Mouse (Mus musculus): ENCODE measurements around the gene Cyren. TPM values are rescaled to one million over a fixed set of nuclear protein-coding genes. Genes with fewer than 3 reads are reported as not detected.

Cyren gene
- total RNA-seq, 2 experiments from 2014 or later: 6.9 to 7.6 TPM

GRCm38 (mm10) chr6:34901911-34902444 lies 24.1 kb upstream of the Cyren start:
- no peak for DNase-seq (ENCODE audit: low spot score in 2 of 2)

- DNase-seq (ENCODE audit: low spot score in 2 of 2): no peak
These were observed 23.1 kb upstream of the Cyren start for GRCm38 (mm10) chr6:34900990-34901389.

GRCm38 (mm10) chr6:34899127-34899526 lies 21.3 kb upstream of the Cyren start:
- DNase-seq (ENCODE audit: low spot score in 2 of 2): no peak

GRCm38 (mm10) chr6:34896168-34896780 lies 18.4 kb upstream of the Cyren start:
- no peak for DNase-seq (ENCODE audit: low spot score in 2 of 2)

GRCm38 (mm10) chr6:34895569-34895968 lies 17.7 kb upstream of the Cyren start:
- no peak for DNase-seq (ENCODE audit: low spot score in 2 of 2)

GRCm38 (mm10) chr6:34889185-34889584 lies 11.3 kb upstream of the Cyren start:
- no peak for DNase-seq (ENCODE audit: low spot score in 2 of 2)

GRCm38 (mm10) chr6:34887131-34887850 lies 9.4 kb upstream of the Cyren start:
- DNase-seq (ENCODE audit: low spot score in 2 of 2): no peak

- no peak for DNase-seq (ENCODE audit: low spot score in 2 of 2)
These were observed 6.9 kb upstream of the Cyren start for GRCm38 (mm10) chr6:34884724-34885123.

- DNase-seq (ENCODE audit: low spot score in 2 of 2): no peak
These were observed 2.1 kb upstream of the Cyren start for GRCm38 (mm10) chr6:34879911-34880475.

- no peak for DNase-seq (ENCODE audit: low spot score in 2 of 2)
These were observed 1.4 kb upstream of the Cyren start for GRCm38 (mm10) chr6:34879101-34879740.

GRCm38 (mm10) chr6:34876835-34877156 lies 1.1 kb downstream of the Cyren start:
- no peak for DNase-seq (ENCODE audit: low spot score in 2 of 2)

- DNase-seq (ENCODE audit: low spot score in 2 of 2): no peak
These were observed 1.7 kb downstream of the Cyren start for GRCm38 (mm10) chr6:34875966-34876834.

- DNase-seq (ENCODE audit: low spot score in 2 of 2): no peak
These were observed 2.5 kb downstream of the Cyren start for GRCm38 (mm10) chr6:34875268-34875761.

GRCm38 (mm10) chr6:34874101-34874921 lies 3.5 kb downstream of the Cyren start:
- peak in 1 of 2 experiments; percentile 50 for DNase-seq (ENCODE audit: low spot score in 2 of 2)

- no peak for DNase-seq (ENCODE audit: low spot score in 2 of 2)
These were observed 5.0 kb downstream of the Cyren start for GRCm38 (mm10) chr6:34872871-34873270.

- DNase-seq (ENCODE audit: low spot score in 2 of 2): no peak
These were observed 5.9 kb downstream of the Cyren start for GRCm38 (mm10) chr6:34871929-34872328.

- DNase-seq (ENCODE audit: low spot score in 2 of 2): no peak
These were observed 7.1 kb downstream of the Cyren start for GRCm38 (mm10) chr6:34870724-34871123.

GRCm38 (mm10) chr6:34870136-34870535 lies 7.7 kb downstream of the Cyren start:
- no peak for DNase-seq (ENCODE audit: low spot score in 2 of 2)

GRCm38 (mm10) chr6:34869225-34869915 lies 8.5 kb downstream of the Cyren start:
- no peak for DNase-seq (ENCODE audit: low spot score in 2 of 2)
